In the genomic region with DNA sequence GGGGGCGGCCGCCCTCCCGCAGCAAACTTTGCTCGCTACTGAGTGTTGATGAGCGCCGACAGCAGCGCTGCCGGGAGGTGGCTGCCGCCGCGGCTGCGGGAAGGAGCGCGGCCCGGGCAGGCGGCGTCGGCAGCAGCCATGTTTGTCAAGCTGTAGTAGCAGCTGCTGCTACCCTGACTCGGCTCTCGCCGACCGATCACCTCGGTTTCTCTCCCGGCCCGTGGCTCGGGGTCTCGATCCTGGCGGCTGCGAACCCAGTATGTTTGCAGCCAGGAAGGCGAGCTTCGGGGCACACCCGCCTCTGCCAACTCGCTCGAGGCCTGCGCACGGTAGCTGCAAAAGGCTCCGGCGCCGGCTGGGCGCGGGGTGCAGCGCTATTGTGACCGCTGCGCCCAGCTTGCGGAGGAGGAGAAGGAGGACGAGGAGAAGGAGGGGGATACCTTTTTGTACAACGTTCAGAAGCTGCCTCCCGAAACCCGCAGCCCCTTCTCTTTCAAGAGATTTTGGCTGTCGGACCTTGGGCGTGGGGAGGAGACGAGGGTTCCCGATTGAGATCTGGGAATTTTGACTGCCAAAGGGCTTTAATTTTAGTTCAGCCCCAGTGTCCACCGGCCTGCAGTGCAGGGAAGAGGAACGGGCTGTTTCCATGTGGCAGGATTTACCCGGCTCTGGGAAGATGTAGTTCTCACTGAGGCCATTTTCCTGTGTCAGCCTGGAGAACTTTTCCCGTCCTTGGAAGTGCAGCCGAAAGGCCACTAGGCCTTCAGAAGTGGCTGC, we compare ENCODE assay signal across 7 mouse cellular contexts. TPM values are rescaled to one million over a fixed set of nuclear protein-coding genes. Genes with fewer than 3 reads are reported as not detected.
DNase-seq lines count a peak whose midpoint lies in the region; ATAC-seq and TF ChIP-seq lines count a peak whose summit lies in the region.

No protein-coding gene starts in this region.

- intact Hi-C loops in gastrocnemius, adult 2 months (cut with DNase I) = loop anchor here (2.0 kb wide), 1 partner anchor 30 kb away; no protein-coding TSS in a partner anchor
- intact Hi-C loops in left cerebral cortex, postnatal 25 days (cut with DNase I) = no loop called here

- no peaks in the 10 kb centered on the region for H3K27me3 ChIP-seq in midbrain, embryonic 14.5 days (ENCODE audit: control insufficient read depth, insufficient read depth, low read length)

- WGBS in midbrain, embryonic 14.5 days = under 1% methylated on average over 57 of the region's 58 CpGs

- H3K4me2 ChIP-seq in midbrain, embryonic 14.5 days (ENCODE audit: low read length) = peak overlapping the region; percentile 90

- no peaks in the 10 kb centered on the region for H3K9me3 ChIP-seq in midbrain, embryonic 14.5 days (ENCODE audit: control insufficient read depth, low read length)

- peaks cover 36% of the 10 kb centered on the region for H3K36me3 ChIP-seq in midbrain, embryonic 14.5 days (ENCODE audit: control insufficient read depth, insufficient read depth, low read length)

- peak overlapping the region; percentile 92 for H3K27ac ChIP-seq in gastrocnemius, adult 2 months
- peak overlapping the region; percentile 97 for H3K27ac ChIP-seq in midbrain, embryonic 14.5 days (replicated peaks; ENCODE audit: low read depth, low read length)

- ATAC-seq in midbrain, embryonic 14.5 days (ENCODE audit: low FRiP score, low TSS enrichment) = no peak

- DNase-seq in adrenal gland, adult 8-10 months = peak; percentile 50
- peak; percentile 31 to 61 for DNase-seq in cerebellum, postnatal 4 days (ENCODE audit: low spot score in 2 of 2)
- DNase-seq in gastrocnemius, adult 2 months = peak; percentile 70
- DNase-seq in induced T-regulatory cell, adult 2 months (ENCODE audit: low read depth) = peak; percentile 79
- peak; percentile 60 to 76 for DNase-seq in left cerebral cortex, postnatal 25 days (ENCODE audit: low spot score in 2 of 2)
- peak; percentile 76 for DNase-seq in midbrain, embryonic 14.5 days
- DNase-seq in spleen, postnatal 4 days (ENCODE audit: low spot score in 2 of 2) = peak; percentile 62 to 85

- H3K4me3 ChIP-seq in gastrocnemius, adult 2 months = peak overlapping the region; percentile 94
- H3K4me3 ChIP-seq in midbrain, embryonic 14.5 days (replicated peaks; ENCODE audit: low read depth, low read length) = peak overlapping the region; percentile 79

- TF ChIP-seq CTCF in gastrocnemius, adult 2 months (IDR thresholded peaks at IDR 0.05) = peak; percentile 9; the same call in 1 of the 2 replicates

- H3K9ac ChIP-seq in midbrain, embryonic 14.5 days (replicated peaks; ENCODE audit: low read length) = peak overlapping the region; percentile 94

- H3K4me1 ChIP-seq in midbrain, embryonic 14.5 days (ENCODE audit: control insufficient read depth, insufficient read depth, low read length) = peaks cover 47% of the 10 kb centered on the region

RNA-seq across cellular contexts. Expression of a gene that starts 3.0 kb away (rescaled TPM):
- 100 to 1,000 TPM in 2 of 4 experiments, 10 to 100 TPM in 2; 84.9 to 139 (median 113) TPM for total RNA-seq in adrenal gland, adult 8-10 months (2022)
- 10 to 100 TPM; 49.5 to 56.7 TPM for total RNA-seq in gastrocnemius, adult 2 months (2021)
- total RNA-seq in left cerebral cortex, postnatal 25 days (2021) = 100 to 1,000 TPM; 124 to 125 TPM
- polyA plus RNA-seq in midbrain, embryonic 14.5 days (2014; fragmentation: Nextera tagmentation; extraction: Ambion mirVana) = 72.6 and 76.6 TPM in 2 replicates
